Mouse (Mus musculus) CH12.LX (cell line): ENCODE measurements around the gene 4930402F06Rik.

Experiments used
- CHD2 ChIP-seq: IDR thresholded peaks from 2 replicates; pipeline ENCODE4 v1.6.1; 2011; ENCODE audit warnings: low read length, improper control_type of control experiment
- CTCF ChIP-seq, 2 experiments: IDR thresholded peaks in 1 of 2; conservative IDR thresholded peaks in 1 of 2; 2 replicates each; pipeline ENCODE4 v1.5.1; 2011 to 2012; ENCODE audit warnings: low read depth in 2 of 2, low read length in 2 of 2, improper control_type of control experiment in 1 of 2, inconsistent platforms in 1 of 2, mild to moderate bottlenecking in 1 of 2, moderate library complexity in 1 of 2
- EP300 ChIP-seq: IDR thresholded peaks from 2 replicates; pipeline ENCODE4 v1.6.1; 2011; ENCODE audit warnings: low read length, improper control_type of control experiment
- GABPA ChIP-seq: IDR thresholded peaks from 2 replicates; pipeline ENCODE4 v1.6.1; 2012; ENCODE audit warnings: low read depth, low read length, improper control_type of control experiment, inconsistent platforms; ENCODE audit not compliant: insufficient replicate concordance
- MAFK ChIP-seq: IDR thresholded peaks from 2 replicates; pipeline ENCODE4 v1.6.1; 2011; ENCODE audit warnings: low read length, improper control_type of control experiment; ENCODE audit not compliant: insufficient replicate concordance
- MAX ChIP-seq: IDR thresholded peaks from 2 replicates; pipeline ENCODE4 v1.6.1; 2011; ENCODE audit warnings: low read length, improper control_type of control experiment
- POLR2A ChIP-seq: IDR thresholded peaks from 2 replicates; pipeline ENCODE4 v1.6.1; 2011; ENCODE audit warnings: low read depth, mild to moderate bottlenecking, improper control_type of control experiment, low read length
- RCOR1 ChIP-seq: conservative IDR thresholded peaks from 2 replicates; pipeline ENCODE4 v1.6.1; 2012; ENCODE audit warnings: low read depth, mild to moderate bottlenecking, inconsistent platforms, low read length, improper control_type of control experiment
- SIN3A ChIP-seq: IDR thresholded peaks from 2 replicates; pipeline ENCODE4 v1.6.1; 2012; ENCODE audit warnings: low read length, improper control_type of control experiment, inconsistent platforms
- ZMIZ1 ChIP-seq: IDR thresholded peaks from 2 replicates; pipeline ENCODE4 v1.6.1; 2012; ENCODE audit warnings: low read depth, mild to moderate bottlenecking, inconsistent platforms, low read length, improper control_type of control experiment

DNA sequence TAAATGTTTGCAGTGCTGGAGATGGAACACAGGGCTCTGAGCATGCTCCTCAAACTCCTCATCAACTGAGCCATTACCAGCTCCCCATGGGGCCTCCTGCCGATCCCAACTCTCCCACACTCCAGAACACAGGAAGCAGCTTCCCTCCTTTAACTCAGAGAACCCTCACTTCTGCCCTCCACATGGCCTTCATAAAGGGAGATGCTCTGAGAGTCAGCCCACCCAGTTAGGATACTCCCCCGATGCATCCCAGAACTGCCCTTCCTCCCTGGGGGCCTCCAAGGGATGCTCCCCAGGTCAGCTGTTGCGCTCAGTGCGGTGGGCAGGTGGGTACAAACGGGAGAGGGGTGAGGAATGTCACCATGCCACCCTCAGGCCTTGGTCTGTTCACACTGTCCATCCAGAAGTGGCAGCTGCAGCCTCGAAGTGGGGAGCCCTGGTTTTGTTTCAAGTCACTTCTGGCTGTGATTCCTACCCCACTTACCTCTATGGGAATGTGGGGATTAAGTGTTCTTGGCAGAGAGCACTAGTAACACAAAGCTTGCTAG is 37.7 kb upstream of the 4930402F06Rik start:
- TF ChIP-seq CTCF (conservative IDR thresholded peaks at IDR 0.05 in 1 of 2, IDR thresholded peaks at IDR 0.05 in 1 of 2; ENCODE audit: low read depth in 2 of 2, low read length in 2 of 2): no peak
- TF ChIP-seq SIN3A: no peak
- TF ChIP-seq GABPA: no peak
- no peak for TF ChIP-seq EP300
- no peak for TF ChIP-seq RCOR1
- no peak for TF ChIP-seq MAFK
- no peak for TF ChIP-seq CHD2
- TF ChIP-seq POLR2A: no peak
- no peak for TF ChIP-seq ZMIZ1
- TF ChIP-seq MAX: no peak
